Mouse (Mus musculus) heart, embryonic 10.5 days (tissue): ENCODE results near the gene Gm9. TPM values are rescaled to one million over a fixed set of nuclear protein-coding genes. Genes with fewer than 3 reads are reported as not detected.
"Not testable (repeated sequence)": the region's sequence is repeated elsewhere in the genome, so short reads cannot be mapped to it uniquely, and the experiment has no call there.

Experiments used
- DNase-seq: peaks from one replicate; pipeline ENCODE4 v3.0.0-alpha.2; 2017; ENCODE audit warnings: low spot score
- H3K27ac ChIP-seq: fragments of 300-500 bp; sonication (generic); 2 replicates; pipeline ENCODE4 v1.5.1; 2016; ENCODE audit warnings: mild to moderate bottlenecking
- H3K27me3 ChIP-seq: fragments of 300-500 bp; sonication (generic); 2 replicates; pipeline ENCODE4 v1.6.1; 2016; ENCODE audit warnings: mild to moderate bottlenecking; ENCODE audit not compliant: poor library complexity, insufficient read depth, severe bottlenecking
- H3K36me3 ChIP-seq: fragments of 300-500 bp; sonication (generic); 2 replicates; pipeline ENCODE4 v1.6.1; 2016; ENCODE audit warnings: mild to moderate bottlenecking, moderate library complexity
- H3K4me1 ChIP-seq: fragments of 300-500 bp; sonication (generic); 2 replicates; pipeline ENCODE4 v1.6.1; 2016; ENCODE audit warnings: mild to moderate bottlenecking
- H3K4me3 ChIP-seq: fragments of 300-500 bp; sonication (generic); 2 replicates; pipeline ENCODE4 v1.5.1; 2016; ENCODE audit warnings: mild to moderate bottlenecking, moderate library complexity
- H3K9me3 ChIP-seq: fragments of 300-500 bp; sonication (generic); 2 replicates; pipeline ENCODE4 v1.6.1; 2016; ENCODE audit warnings: mild to moderate bottlenecking, moderate library complexity
- WGBS: fragments of 180-500 bp; shearing (Covaris S2); methylation state at CpG from one replicate; pipeline ENCODE4 v1.1.7; 2016; 5-methylcytosine and 5-hydroxymethylcytosine counted together
- polyA plus RNA-seq: library from polyadenylated mRNA; unstranded; fragments of >200 nt; fragmentation: Nextera tagmentation; extraction: Ambion mirVana; gene quantifications from 2 replicates; pipeline ENCODE4 v1.2.1, GENCODE M21; 2016

Gm9 gene
- polyA plus RNA-seq, result not detected in 2 replicates

- DNase-seq, result no peak
- 80% methylated on average over 10 of the region's 10 CpGs for WGBS
- Histone ChIP-seq H3K4me3 (no peak within 1 kb of the TSS), H3K27me3 (no peaks in the 10 kb centered on the region), H3K4me1 (no peaks in the 10 kb centered on the region), H3K9me3 (no peaks in the 10 kb centered on the region), H3K36me3 (no peaks in the 10 kb centered on the region), H3K27ac (no peak within 1 kb of the TSS)
These were observed at the start of gene Gm9 for GRCm38 (mm10) chrX:37210941-37211340. TSS of gene Gm9 (minus strand) at chrX:37211041.

DNA sequence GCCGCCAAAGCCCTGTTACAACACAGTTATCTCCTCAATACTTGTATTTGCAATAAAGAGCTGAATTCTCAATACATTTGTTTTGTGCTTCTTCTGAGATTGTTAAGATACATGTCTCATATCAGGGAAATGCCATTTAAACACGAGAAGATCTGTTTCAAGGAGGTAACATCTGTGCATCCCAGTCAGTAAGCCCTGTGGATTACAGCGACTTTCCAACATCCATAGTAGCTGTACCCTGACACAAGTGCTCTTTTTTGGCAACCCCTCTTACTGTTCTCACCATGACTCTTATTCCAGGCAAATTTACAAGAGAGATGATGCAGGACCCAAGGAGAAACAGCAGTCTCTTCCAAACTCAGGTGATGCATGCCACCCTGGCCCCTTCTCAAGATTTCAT is 38.8 kb upstream of the Gm9 start, which contains the start of gene Rhox3a:
Rhox3a (plus strand) TSS at position 301 of the 400 bp plus-strand sequence.
- H3K4me3 ChIP-seq, H3K27ac ChIP-seq, H3K27me3 ChIP-seq, H3K4me1 ChIP-seq, H3K36me3 ChIP-seq, DNase-seq, H3K9me3 ChIP-seq: not testable (repeated sequence)
- 81% methylated on average over 1 of the region's 3 CpGs for WGBS

DNA sequence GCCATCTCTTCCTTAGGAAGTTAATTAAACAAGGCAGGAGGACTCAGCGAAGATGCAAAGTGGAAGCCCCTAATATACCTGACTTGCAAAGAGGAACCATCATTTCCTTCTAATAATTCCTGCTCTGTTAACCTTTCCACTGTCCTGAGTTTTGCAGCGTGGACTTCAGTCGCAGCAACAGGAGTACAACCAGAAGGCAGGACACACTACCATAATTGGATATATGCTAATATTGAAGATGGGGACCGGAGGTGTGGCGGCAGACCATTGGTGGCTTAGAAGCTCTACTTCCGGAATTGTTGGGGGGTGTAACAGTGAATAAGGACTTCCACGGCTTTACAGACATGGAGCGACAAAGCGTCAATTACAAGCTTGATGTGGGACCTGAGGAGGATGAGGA is 33.8 kb upstream of the Gm9 start, which contains the start of gene Rhox2a:
Rhox2a (plus strand) TSS at position 301 of the 400 bp plus-strand sequence.
- not testable (repeated sequence) for H3K9me3 ChIP-seq, H3K27ac ChIP-seq, DNase-seq, H3K4me3 ChIP-seq, H3K27me3 ChIP-seq, H3K4me1 ChIP-seq, H3K36me3 ChIP-seq
- 100% methylated on average over 2 of the region's 9 CpGs for WGBS

DNA sequence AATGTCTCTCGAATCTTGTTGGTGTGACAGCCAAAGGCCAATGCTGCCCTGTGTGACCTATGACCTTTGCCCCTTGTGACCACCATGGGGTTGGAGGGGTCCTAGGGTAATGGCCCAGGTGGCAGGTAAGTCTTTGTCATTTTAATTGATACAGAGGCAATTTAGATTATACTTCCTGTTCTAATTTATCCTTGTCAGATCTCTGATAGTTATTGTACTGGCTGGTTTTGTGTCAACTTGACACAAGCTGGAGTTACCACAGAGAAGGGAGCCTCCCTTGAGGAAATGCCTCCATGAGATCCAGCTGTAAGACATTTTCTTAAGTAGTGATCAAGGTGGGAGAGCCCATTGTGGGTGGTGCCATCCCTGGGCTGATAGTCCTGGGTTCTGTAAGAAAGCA is 11.3 kb upstream of the Gm9 start, which contains the start of gene Rhox1:
Rhox1 (minus strand) TSS at position 101 of the 400 bp plus-strand sequence.
- H3K27me3 ChIP-seq, H3K27ac ChIP-seq, H3K9me3 ChIP-seq, DNase-seq, H3K36me3 ChIP-seq, H3K4me3 ChIP-seq, H3K4me1 ChIP-seq: not testable (repeated sequence)
- WGBS, result 63% methylated on average over 1 of the region's 1 CpGs

- Histone ChIP-seq H3K27me3 (no peaks in the 10 kb centered on the region), H3K36me3 (no peaks in the 10 kb centered on the region), H3K27ac (no peak overlapping the region), H3K4me3 (no peak overlapping the region), H3K9me3 (no peaks in the 10 kb centered on the region), H3K4me1 (no peaks in the 10 kb centered on the region)
- 55% methylated on average over 8 of the region's 8 CpGs for WGBS
- DNase-seq, result no peak
These were observed 12.2 kb downstream of the Gm9 start for GRCm38 (mm10) chrX:37198676-37199075.

GRCm38 (mm10) chrX:37191744-37192379 is 19.0 kb downstream of the Gm9 start:
- Histone ChIP-seq H3K27me3 (no peaks in the 10 kb centered on the region), H3K9me3 (no peaks in the 10 kb centered on the region), H3K4me1 (no peaks in the 10 kb centered on the region), H3K36me3 (peaks cover 4% of the 10 kb centered on the region; the same call in 1 of the 2 replicates), H3K4me3 (peak overlapping the region; percentile 65), H3K27ac (peak overlapping the region; percentile 83)
- WGBS, result 30% methylated on average over 28 of the region's 28 CpGs
- DNase-seq, result no peak

DNA sequence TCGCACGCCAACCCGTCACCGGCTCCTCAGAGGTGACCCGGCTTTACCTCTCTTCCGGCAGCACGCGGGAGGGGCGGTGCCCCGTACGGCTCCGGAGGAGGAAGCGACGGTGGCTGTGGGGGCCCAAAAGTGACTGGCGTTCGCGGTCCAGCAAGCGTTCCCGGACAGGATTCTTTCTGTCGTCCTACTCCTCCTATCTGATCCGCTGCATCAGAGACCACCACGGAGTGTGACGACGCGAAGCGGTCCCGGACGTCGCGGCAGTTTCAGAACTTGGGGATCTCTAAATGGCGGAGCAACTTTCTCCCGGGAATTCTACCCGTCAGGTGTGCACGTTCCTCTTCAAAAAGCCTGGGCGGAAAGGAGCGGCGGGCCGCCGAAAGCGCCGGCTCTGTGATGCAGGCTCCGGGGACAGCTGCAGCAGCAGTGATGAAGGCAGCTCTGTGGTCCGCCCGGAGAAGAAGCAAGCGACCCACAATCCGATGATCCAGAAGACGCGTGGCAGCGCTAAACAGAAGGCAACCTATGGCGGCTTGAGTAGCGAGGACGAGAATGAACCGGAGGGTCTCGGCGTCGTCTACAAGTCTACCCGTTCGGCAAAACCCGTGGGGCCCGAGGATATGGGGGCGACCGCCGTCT is 19.6 kb downstream of the Gm9 start, which contains the start of the genes Ndufa1 and Rnf113a1:
Ndufa1 (minus strand) TSS at position 59 of the 639 bp plus-strand sequence.
Rnf113a1 (plus strand) TSS at position 141 of the 639 bp plus-strand sequence.
- Histone ChIP-seq H3K36me3 (peaks cover 4% of the 10 kb centered on the region; the same call in 1 of the 2 replicates), H3K4me1 (no peaks in the 10 kb centered on the region), H3K4me3 (peak within 1 kb of the TSS; percentile 65), H3K27me3 (no peaks in the 10 kb centered on the region), H3K27ac (peak within 1 kb of the TSS; percentile 83), H3K9me3 (no peaks in the 10 kb centered on the region)
- peak; percentile 89 for DNase-seq
- WGBS, result 19% methylated on average over 63 of the region's 63 CpGs

DNA sequence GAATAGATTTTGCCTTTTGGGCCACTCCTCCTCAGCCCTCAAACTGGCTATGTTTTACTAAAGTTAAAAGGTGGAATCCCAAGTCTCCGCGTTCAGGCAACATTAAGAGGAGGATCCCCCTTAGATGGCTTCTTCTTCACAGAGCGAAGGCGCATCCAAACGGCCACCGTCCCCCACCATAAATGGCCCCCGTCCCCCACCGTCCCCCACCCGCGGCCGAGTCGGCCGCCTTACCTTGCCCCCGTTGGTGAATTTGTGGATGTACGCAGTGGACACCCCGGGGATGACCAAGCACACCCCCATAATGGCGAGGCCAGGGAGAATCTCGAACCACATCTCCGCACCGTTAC is 20.1 kb downstream of the Gm9 start:
- 15% methylated on average over 20 of the region's 20 CpGs for WGBS
- no peak for DNase-seq
- Histone ChIP-seq H3K27me3 (no peaks in the 10 kb centered on the region), H3K9me3 (no peaks in the 10 kb centered on the region), H3K4me1 (no peaks in the 10 kb centered on the region), H3K4me3 (peak overlapping the region; percentile 65), H3K36me3 (peaks cover 4% of the 10 kb centered on the region; the same call in 1 of the 2 replicates), H3K27ac (peak overlapping the region; percentile 83)

DNA sequence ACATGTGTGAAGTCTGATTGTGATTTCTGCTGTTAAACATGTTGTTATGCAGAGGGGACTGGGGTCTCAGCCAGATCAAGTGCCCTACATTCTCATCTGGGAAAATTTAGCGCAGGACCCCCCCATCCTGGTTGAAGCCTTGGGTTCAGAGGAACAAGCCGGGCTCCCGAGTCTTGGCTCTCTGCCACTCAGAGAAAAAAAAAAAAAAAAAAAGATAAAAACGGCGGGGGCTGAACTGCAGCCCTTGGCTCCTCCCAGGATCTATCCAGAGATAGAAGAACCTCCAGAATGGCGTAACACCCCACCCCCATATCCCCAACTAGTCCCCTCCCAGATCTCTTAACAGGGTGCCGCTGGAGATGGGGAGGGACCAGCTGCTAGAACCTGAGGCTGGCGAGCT is 26.4 kb downstream of the Gm9 start:
- H3K4me1 ChIP-seq, H3K27ac ChIP-seq, H3K4me3 ChIP-seq, H3K9me3 ChIP-seq, H3K27me3 ChIP-seq, H3K36me3 ChIP-seq, DNase-seq: not testable (repeated sequence)
- WGBS, result 43% methylated on average over 8 of the region's 8 CpGs

DNA sequence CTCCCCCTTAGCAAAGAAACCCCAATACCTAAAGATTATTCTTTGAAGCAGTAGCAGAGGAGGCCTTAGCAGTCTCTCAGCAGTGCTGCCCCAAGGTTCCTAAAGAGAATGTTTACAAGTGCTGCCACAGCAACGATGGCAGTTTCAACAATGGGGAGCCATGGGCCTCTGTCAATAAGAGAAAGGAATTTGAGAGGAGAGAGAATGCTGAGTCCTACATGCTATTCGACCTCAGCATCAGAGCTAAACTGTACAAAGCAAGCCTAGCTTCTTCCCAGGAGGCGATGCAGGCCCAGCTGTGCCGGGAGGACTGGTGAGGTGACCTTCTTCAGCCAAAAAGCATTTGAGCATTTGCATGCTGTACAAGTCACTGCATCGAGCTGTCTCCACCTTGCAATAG is 42.1 kb downstream of the Gm9 start, which contains the start of gene Akap14:
Akap14 (minus strand) TSS at position 101 of the 400 bp plus-strand sequence.
- Histone ChIP-seq H3K36me3 (no peaks in the 10 kb centered on the region), H3K9me3 (no peaks in the 10 kb centered on the region), H3K27ac (no peak within 1 kb of the TSS), H3K4me1 (no peaks in the 10 kb centered on the region), H3K27me3 (no peaks in the 10 kb centered on the region), H3K4me3 (no peak within 1 kb of the TSS)
- no peak for DNase-seq
- WGBS, result 58% methylated on average over 5 of the region's 5 CpGs

- Histone ChIP-seq H3K27me3 (peaks cover 5% of the 10 kb centered on the region; the same call in 1 of the 2 replicates), H3K4me3 (no peak overlapping the region), H3K9me3 (no peaks in the 10 kb centered on the region), H3K4me1 (no peaks in the 10 kb centered on the region), H3K27ac (no peak overlapping the region), H3K36me3 (no peaks in the 10 kb centered on the region)
- 20% methylated on average over 3 of the region's 3 CpGs for WGBS
- no peak for DNase-seq
These were observed 43.8 kb downstream of the Gm9 start for GRCm38 (mm10) chrX:37167085-37167484.

DNA sequence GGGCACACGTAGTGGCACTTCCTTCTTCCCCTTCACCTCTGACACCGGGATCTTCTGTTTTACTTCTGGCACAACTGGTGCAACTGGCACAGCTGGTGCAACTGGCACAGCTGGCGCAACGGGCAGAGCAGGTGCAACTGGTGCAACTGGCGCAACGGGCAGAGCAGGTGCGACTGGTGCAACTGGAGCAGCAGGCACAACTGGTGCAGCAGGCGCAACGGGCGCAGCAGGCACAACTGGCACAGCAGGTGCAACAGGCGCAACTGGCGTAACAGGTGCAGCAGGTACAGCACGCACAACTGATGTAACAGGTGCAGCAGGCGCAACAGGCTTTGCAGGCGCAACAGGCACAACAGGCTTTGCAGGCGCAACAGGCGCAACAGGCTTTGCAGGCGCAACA is 47.7 kb downstream of the Gm9 start:
- 73% methylated on average over 18 of the region's 18 CpGs for WGBS
- Histone ChIP-seq H3K27ac (no peak overlapping the region), H3K4me1 (no peaks in the 10 kb centered on the region), H3K36me3 (no peaks in the 10 kb centered on the region), H3K9me3 (no peaks in the 10 kb centered on the region), H3K27me3 (peaks cover 5% of the 10 kb centered on the region; the same call in 1 of the 2 replicates), H3K4me3 (no peak overlapping the region)
- no peak for DNase-seq

GRCm38 (mm10) chrX:37161169-37161568 is 49.7 kb downstream of the Gm9 start:
- H3K27me3 ChIP-seq, result peaks cover 5% of the 10 kb centered on the region; the same call in 1 of the 2 replicates
- 75% methylated on average over 10 of the region's 10 CpGs for WGBS

More at GRCm38 (mm10) chrX:37161169-37161568, 49.7 kb downstream of the Gm9 start:
- Histone ChIP-seq H3K4me3 (no peak overlapping the region), H3K36me3 (no peaks in the 10 kb centered on the region), H3K27ac (no peak overlapping the region), H3K4me1 (no peaks in the 10 kb centered on the region), H3K9me3 (no peaks in the 10 kb centered on the region)
- DNase-seq, result no peak
